Mouse (Mus musculus) hindbrain, embryonic 16.5 days (tissue): ENCODE results near the gene Wdr59. TPM values are rescaled to one million over a fixed set of nuclear protein-coding genes. Genes with fewer than 3 reads are reported as not detected.

ENCODE experiments used
- ATAC-seq: fragments of 200-750 bp; cut with Nextera tagmentation; 2 replicates; pipeline ENCODE4 v1.8.0; 2017; ENCODE audit warnings: moderate TSS enrichment, moderate library complexity
- H3K27ac ChIP-seq: fragments of 300-500 bp; sonication (generic); 2 replicates; pipeline ENCODE4 v1.5.1; 2014; ENCODE audit warnings: low read depth, mild to moderate bottlenecking, control low read depth, low read length, moderate library complexity
- H3K27me3 ChIP-seq: fragments of 300-500 bp; sonication (generic); replicated peaks from 2 replicates; pipeline ENCODE4 v1.6.1; 2014; ENCODE audit warnings: low read length; ENCODE audit not compliant: control insufficient read depth, insufficient read depth
- H3K36me3 ChIP-seq: fragments of 300-500 bp; sonication (generic); 2 replicates; pipeline ENCODE4 v1.6.1; 2014; ENCODE audit warnings: mild to moderate bottlenecking, low read length, moderate library complexity, mixed read lengths; ENCODE audit not compliant: control insufficient read depth, insufficient read depth
- H3K4me1 ChIP-seq: fragments of 300-500 bp; sonication (generic); 2 replicates; pipeline ENCODE4 v1.6.1; 2014; ENCODE audit warnings: low read depth, low read length; ENCODE audit not compliant: control insufficient read depth, insufficient read depth
- H3K4me2 ChIP-seq: fragments of 300-500 bp; sonication (generic); 2 replicates; pipeline ENCODE4 v1.6.1; 2014; ENCODE audit warnings: mild to moderate bottlenecking, low read length, control low read depth, moderate library complexity
- H3K4me3 ChIP-seq: fragments of 300-500 bp; sonication (generic); 2 replicates; pipeline ENCODE4 v1.5.1; 2014; ENCODE audit warnings: mild to moderate bottlenecking, low read length, control low read depth, moderate library complexity
- H3K9ac ChIP-seq: fragments of 300-500 bp; sonication (generic); 2 replicates; pipeline ENCODE4 v1.6.1; 2014; ENCODE audit warnings: low read depth, mild to moderate bottlenecking, control low read depth, low read length, moderate library complexity
- H3K9me3 ChIP-seq: fragments of 300-500 bp; sonication (generic); 2 replicates; pipeline ENCODE4 v1.6.1; 2014; ENCODE audit warnings: mild to moderate bottlenecking, low read length, moderate library complexity; ENCODE audit not compliant: control insufficient read depth
- WGBS: fragments of 180-500 bp; shearing (Covaris S2); extraction: QIAGEN DNeasy Blood & Tissue Kit; methylation state at CpG from one replicate; pipeline ENCODE4 v1.1.7; 2014; 5-methylcytosine and 5-hydroxymethylcytosine counted together
- polyA plus RNA-seq: library from polyadenylated mRNA; unstranded; fragments of >200 nt; fragmentation: Nextera tagmentation; extraction: Ambion mirVana; gene quantifications from 2 replicates; pipeline ENCODE4 v1.2.1, GENCODE M21; 2015

The Wdr59 gene
- polyA plus RNA-seq, 1 experiment from 2014 or later, result 7.6 TPM

DNA sequence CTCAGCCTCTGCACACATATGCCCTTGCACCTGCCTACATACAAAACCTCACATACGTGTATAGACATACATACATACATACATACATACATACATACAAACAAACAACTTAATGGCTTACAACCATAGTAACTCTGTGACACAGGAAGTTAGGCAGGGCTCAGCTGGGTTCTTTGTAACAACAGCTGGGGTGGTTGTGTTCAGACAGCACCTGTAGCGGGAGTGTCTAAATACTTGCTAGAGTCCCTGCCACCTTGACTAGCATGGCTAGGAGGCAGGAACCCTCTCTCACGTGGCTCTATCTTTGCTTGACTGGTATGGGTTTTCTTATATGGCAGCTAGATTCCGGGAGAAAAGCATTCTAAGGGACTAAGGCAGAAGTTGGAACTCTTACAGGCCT is 41.8 kb upstream of the Wdr59 start:
- Histone ChIP-seq H3K9me3 (no peaks in the 10 kb centered on the region), H3K27me3 (no peaks in the 10 kb centered on the region), H3K27ac (no peak overlapping the region), H3K36me3 (no peaks in the 10 kb centered on the region), H3K9ac (no peak overlapping the region), H3K4me2 (no peak overlapping the region), H3K4me3 (no peak overlapping the region), H3K4me1 (peaks cover 27% of the 10 kb centered on the region)
- WGBS, result 88% methylated on average over 4 of the region's 4 CpGs
- ATAC-seq, result no peak

- Histone ChIP-seq H3K4me2 (no peak overlapping the region), H3K9me3 (no peaks in the 10 kb centered on the region), H3K4me3 (no peak overlapping the region), H3K4me1 (peaks cover 26% of the 10 kb centered on the region), H3K27me3 (no peaks in the 10 kb centered on the region), H3K9ac (no peak overlapping the region), H3K27ac (no peak overlapping the region), H3K36me3 (no peaks in the 10 kb centered on the region)
- no peak for ATAC-seq
- 94% methylated on average over 5 of the region's 5 CpGs for WGBS
Observed at GRCm38 (mm10) chr8:111563075-111563474, 41.2 kb upstream of the Wdr59 start.

GRCm38 (mm10) chr8:111562274-111562803 is 40.4 kb upstream of the Wdr59 start:
- no peaks in the 10 kb centered on the region for H3K27me3 ChIP-seq
- H3K4me2 ChIP-seq, result no peak overlapping the region
- 94% methylated on average over 5 of the region's 5 CpGs for WGBS
- H3K9me3 ChIP-seq, result no peaks in the 10 kb centered on the region
- ATAC-seq, result no peak
- H3K4me1 ChIP-seq, result peaks cover 19% of the 10 kb centered on the region
- no peak overlapping the region for H3K9ac ChIP-seq
- no peak overlapping the region for H3K27ac ChIP-seq
- H3K36me3 ChIP-seq, result no peaks in the 10 kb centered on the region
- H3K4me3 ChIP-seq, result no peak overlapping the region

DNA sequence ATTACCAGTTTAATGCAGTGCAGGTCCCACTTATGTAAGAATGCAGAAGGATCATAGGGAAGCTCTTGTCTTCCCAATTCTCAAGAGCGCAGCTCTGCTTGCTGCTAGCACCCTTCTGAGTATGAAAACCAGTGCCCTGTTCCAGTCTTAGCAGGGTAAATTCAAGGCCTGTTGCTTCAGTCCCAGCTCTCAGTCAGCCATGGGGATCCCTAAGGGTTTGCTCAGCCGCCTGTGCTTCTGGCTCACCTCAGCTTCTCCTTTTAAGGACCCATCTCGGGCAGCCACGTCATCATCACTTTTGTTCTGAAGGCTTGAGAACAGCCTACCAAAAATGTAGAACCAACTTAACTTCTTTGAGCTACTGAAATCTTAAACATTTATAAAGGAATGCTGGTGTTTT is 39.9 kb upstream of the Wdr59 start:
- Histone ChIP-seq H3K4me3 (no peak overlapping the region), H3K4me2 (no peak overlapping the region), H3K9me3 (no peaks in the 10 kb centered on the region), H3K27ac (no peak overlapping the region), H3K36me3 (no peaks in the 10 kb centered on the region), H3K9ac (no peak overlapping the region), H3K4me1 (peaks cover 18% of the 10 kb centered on the region), H3K27me3 (no peaks in the 10 kb centered on the region)
- no peak for ATAC-seq
- 86% methylated on average over 4 of the region's 4 CpGs for WGBS

DNA sequence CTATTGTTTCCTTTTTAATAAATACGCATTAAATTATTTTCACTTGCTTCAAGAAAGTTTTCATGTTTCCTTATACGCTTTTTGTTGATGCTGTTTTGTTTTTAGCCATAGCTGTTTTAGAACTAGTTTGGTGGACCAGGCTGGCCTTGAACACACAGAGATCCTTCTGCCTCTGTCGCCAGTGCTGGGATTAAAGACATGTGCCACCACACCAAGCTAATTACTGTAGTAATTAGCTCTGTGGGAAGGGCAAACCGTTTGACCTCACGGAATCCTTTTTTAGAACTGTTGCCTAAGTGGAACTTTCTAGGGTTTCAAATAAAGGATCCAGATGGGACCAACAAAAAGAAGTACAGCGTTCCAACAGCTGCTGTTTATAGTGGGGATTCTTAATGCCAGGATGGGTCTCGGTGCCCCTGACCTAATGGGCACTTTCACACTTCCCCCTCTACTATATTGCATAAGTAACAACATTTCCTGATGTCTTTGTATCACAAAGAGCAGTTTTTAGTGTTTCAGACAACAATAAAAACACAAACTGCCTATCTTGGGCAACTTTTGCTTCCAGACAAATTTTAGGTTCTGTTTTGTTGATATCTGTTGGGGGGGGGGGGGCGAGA is 29.7 kb upstream of the Wdr59 start:
- WGBS, result 63% methylated on average over 8 of the region's 8 CpGs
- Histone ChIP-seq H3K27me3 (no peaks in the 10 kb centered on the region), H3K36me3 (no peaks in the 10 kb centered on the region), H3K4me2 (no peak overlapping the region), H3K9me3 (no peaks in the 10 kb centered on the region), H3K4me1 (peaks cover 12% of the 10 kb centered on the region), H3K9ac (no peak overlapping the region), H3K4me3 (no peak overlapping the region), H3K27ac (no peak overlapping the region)
- ATAC-seq, result no peak

GRCm38 (mm10) chr8:111550002-111550870 is 28.3 kb upstream of the Wdr59 start:
- Histone ChIP-seq H3K4me2 (no peak overlapping the region), H3K27me3 (no peaks in the 10 kb centered on the region), H3K9ac (no peak overlapping the region), H3K36me3 (no peaks in the 10 kb centered on the region), H3K4me3 (no peak overlapping the region), H3K4me1 (peaks cover 9% of the 10 kb centered on the region), H3K27ac (peak overlapping the region; percentile 50; the same call in 1 of the 2 replicates), H3K9me3 (no peaks in the 10 kb centered on the region)
- WGBS, result 62% methylated on average over 9 of the region's 9 CpGs
- ATAC-seq, result no peak

- Histone ChIP-seq H3K4me2 (no peak overlapping the region), H3K27me3 (no peaks in the 10 kb centered on the region), H3K9me3 (no peaks in the 10 kb centered on the region), H3K4me3 (no peak overlapping the region), H3K9ac (no peak overlapping the region), H3K36me3 (no peaks in the 10 kb centered on the region), H3K27ac (no peak overlapping the region), H3K4me1 (peaks cover 5% of the 10 kb centered on the region)
- 79% methylated on average over 6 of the region's 6 CpGs for WGBS
- ATAC-seq, result no peak
Observed at GRCm38 (mm10) chr8:111548201-111548600, 26.3 kb upstream of the Wdr59 start.

GRCm38 (mm10) chr8:111547144-111547543 is 25.3 kb upstream of the Wdr59 start:
- no peak overlapping the region for H3K4me3 ChIP-seq
- H3K27ac ChIP-seq, result no peak overlapping the region
- no peak overlapping the region for H3K9ac ChIP-seq
- peaks cover 5% of the 10 kb centered on the region for H3K4me1 ChIP-seq
- no peaks in the 10 kb centered on the region for H3K36me3 ChIP-seq
- no peak for ATAC-seq
- WGBS, result 91% methylated on average over 3 of the region's 3 CpGs
- H3K4me2 ChIP-seq, result no peak overlapping the region
- no peaks in the 10 kb centered on the region for H3K9me3 ChIP-seq
- H3K27me3 ChIP-seq, result no peaks in the 10 kb centered on the region

DNA sequence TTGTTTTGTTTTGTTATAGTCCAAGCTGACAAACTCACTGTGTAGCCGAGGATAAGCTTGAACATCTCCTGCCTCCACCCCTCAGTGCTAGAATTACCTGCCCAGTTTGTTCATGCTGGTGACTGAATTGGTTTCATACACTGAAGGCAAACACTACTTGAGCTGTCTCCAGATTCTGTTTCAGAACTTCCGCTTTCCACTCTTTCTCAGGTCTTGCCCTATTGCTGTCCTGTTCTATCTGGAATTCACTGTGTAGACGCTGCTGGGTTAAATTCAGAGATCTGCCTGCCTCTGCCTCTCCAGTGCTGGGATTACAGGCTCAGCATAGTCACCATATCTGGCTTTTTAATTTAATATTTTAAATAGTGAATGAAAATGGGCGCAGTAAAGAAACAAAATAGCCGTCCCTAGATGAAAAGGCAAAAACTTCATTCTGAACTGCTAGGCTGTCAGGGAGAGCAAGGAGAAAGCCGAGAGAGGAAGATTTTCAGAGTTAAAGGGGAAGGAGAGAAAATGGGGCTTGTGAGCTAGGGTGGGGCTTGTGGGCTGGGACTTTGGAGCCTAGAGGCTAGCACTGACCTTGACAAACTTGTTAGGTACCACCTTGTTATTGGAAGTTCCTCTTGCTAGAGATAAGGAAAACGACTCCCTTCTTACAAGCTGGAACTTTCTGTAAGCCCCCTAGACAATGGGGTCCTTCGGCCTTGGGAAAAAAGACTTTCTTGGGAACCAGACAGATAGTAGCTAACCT is 23.7 kb upstream of the Wdr59 start:
- H3K27ac ChIP-seq, result no peak overlapping the region
- H3K4me2 ChIP-seq, result no peak overlapping the region
- no peaks in the 10 kb centered on the region for H3K27me3 ChIP-seq
- WGBS, result 91% methylated on average over 8 of the region's 8 CpGs
- H3K4me3 ChIP-seq, result no peak overlapping the region
- H3K9ac ChIP-seq, result no peak overlapping the region
- H3K4me1 ChIP-seq, result peaks cover 16% of the 10 kb centered on the region
- ATAC-seq, result no peak
- no peaks in the 10 kb centered on the region for H3K36me3 ChIP-seq
- no peaks in the 10 kb centered on the region for H3K9me3 ChIP-seq
